Mouse (Mus musculus) naive thymus-derived CD4-positive, alpha-beta T cell, adult 2 months (primary cell): Measurements from ENCODE around the gene Tekt4.

Experiments
- DNase-seq: peaks from one replicate; pipeline ENCODE4 v3.0.0-alpha.2; 2011; ENCODE audit warnings: low read depth

Tekt4 gene

DNA sequence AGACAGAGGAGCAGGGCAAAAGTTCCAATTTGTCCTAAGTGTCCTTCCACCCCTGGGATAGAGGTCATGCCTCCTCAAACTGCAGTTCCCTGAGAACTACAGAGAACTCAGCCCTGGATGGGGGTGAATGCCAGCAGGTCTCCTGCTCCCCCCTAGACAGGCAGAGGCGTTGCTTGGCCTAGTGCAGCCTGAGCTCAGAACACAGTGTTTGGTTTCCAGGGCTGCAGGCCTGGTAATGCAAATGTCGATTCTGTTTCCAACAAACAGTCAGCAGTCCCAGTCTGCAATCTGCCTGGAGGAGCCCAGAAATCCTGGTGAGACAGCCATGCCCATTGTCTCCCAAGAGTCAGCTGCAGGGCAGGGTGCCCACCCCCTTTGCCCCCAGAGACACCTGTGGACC, at the start of gene Tekt4:
Gene Tekt4, plus strand, starts transcription at position 344 of the 400 bp plus-strand sequence.
- DNase-seq, result no peak

DNA sequence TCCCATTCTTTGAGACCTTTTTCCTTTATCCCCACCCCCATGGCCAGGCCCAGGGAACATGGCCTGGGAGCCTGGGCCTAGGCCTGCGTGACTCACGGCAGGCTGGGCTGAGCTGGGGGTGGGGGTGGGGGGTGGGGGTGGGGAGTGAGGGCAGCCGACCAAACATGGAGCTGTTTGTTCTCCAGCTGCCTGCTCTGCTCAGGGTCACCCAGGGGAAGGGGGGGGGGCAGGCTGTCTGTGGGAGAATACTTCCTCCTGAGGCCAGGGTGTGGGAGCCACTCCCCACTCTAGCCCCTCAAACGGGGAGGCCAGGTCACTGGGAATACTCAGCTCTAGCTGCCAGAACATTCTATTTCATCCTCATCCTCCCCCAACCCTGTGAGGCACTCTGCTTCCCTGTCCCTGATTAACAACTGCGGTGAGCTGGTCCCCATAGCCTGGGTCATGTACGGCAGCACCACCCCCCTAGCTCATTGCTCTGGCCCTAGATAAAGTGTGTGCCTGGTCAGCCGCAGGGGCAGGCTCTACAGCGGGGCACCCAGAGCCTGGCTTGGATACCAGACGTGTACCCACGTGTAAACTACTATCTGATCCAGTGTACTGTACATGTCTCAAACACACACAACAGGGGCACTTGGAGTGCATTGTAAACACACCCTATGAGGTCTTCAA, 49.1 kb upstream of the Tekt4 start:
- DNase-seq, result no peak

DNA sequence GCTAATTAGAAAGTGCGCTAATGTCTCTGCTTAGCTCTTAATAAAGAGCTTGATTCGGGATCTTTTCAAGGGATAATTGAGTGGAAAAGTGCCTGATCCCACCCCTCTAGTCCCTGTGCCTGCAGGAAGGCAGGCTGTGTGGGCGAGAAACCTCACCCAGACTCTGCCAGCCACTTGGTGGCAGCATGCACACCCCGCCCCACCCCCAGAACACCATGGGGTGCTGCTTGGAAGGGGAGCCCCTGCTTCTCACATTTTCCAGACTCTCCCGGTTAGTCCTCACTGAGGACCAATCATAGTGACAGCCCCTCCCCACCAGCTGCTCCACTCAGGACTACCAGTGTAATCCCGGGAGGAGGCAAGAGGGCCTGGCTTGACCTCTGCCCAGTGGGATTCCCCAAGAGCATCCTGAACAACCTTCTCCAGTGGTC, 48.4 kb upstream of the Tekt4 start:
- DNase-seq, result no peak

DNA sequence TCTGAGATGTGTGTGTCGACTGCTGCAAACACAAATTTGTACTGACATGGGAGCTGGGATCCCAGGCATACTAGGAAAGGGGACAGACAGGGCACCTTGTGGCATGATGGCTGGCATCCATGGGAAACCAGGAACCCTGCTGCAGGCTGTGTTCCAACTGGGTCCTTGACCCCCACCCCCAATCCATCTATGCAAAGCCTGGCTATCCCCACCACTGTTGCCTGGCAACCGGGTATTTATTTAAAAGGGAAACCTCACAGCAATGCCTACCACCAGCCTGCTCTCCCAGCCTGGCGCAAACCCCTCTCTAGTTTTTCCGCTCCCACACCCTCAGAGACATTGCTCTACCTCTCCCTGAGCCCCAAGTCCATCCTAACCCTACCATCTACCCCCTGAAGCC, 47.1 kb upstream of the Tekt4 start:
- DNase-seq, result no peak

DNA sequence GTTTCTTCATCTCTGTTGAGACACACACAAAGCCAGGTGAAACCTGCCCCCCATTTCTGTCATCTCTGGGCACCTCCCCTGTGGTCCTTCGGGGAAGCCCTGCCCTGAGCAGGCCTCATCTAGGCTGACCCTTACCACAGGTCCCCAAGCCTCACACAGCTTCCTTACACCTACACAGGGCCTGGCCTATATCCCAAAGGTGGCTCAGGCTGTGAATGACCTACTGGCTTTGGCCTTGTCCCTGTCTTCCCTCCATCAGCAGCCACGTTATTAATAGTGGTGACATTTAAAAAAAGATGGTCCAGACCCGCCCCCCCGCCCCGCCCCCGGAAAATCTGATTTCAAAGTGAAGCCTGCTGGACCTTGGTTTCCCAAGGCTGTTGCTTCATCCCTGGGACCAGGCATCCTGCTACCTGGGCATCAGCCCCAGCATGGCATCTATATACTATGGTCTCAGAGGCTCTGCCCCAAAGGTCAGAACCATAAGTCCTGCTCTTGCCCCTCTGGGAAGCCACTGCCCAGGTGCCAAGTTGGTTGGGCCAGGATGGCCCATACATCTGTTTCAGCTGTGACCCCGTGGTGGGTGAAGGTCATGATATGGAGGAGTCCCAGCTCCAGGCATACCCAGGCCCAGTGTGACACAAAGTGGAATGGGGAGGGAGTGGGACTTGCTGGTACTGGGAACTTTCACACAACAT, 46.0 kb upstream of the Tekt4 start:
- DNase-seq, result no peak

DNA sequence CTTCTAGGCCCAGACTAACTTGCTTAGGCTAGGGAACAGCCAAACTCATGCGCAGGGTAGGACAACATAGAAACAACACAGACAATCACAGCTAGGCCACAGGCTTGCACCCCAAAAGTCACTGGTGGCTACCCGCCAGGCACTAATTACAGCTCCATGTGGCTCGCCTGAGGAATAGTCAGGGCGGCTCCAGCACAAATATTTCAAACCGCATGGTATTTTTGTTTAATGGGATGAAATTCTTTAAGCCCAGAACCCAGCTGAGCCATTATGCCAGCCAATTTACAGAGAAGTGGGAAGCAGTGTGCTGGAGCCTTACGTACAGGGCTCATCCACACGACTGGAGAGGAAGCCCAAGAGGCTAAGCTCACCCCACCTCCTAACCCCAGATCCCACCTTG, 44.8 kb upstream of the Tekt4 start:
- no peak for DNase-seq

DNA sequence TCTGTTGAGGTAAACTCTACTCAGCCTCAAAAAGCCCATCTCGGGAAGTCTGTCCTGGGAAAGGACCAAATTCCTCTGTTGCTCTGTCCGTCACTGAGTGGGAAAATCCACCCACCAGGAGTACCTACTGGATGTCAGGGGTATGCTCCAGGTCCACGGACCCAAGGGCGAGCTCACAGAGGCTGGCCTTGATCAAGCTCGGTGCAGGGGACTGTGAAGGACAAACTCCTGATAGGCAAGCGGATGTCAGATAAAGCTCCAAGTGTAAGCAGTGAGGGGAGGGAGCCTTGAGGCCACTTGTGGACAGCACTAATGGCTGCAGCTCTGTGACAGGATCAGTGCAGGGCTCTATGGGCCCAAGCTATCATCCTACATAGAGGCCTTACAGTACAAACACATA, 44.2 kb upstream of the Tekt4 start:
- no peak for DNase-seq

DNA sequence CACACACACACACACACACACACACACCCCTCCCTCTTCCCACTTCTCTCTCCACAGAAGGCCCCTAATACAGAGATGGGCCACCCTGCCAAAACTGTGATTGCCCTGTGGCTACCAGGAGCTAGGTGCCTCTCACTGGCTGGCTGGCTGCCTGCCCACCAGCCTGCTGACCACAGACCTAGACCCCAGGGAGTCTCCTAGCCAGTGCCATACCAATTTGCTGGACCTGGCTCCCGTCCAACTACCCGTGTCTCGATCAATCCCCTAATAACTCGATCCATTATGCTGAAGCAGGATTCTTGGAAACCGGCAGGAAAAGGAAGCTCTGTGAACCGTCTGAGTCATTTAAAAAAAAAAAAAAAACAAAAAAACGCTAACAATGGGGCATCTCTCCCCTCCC, 43.6 kb upstream of the Tekt4 start:
- DNase-seq, result no peak

DNA sequence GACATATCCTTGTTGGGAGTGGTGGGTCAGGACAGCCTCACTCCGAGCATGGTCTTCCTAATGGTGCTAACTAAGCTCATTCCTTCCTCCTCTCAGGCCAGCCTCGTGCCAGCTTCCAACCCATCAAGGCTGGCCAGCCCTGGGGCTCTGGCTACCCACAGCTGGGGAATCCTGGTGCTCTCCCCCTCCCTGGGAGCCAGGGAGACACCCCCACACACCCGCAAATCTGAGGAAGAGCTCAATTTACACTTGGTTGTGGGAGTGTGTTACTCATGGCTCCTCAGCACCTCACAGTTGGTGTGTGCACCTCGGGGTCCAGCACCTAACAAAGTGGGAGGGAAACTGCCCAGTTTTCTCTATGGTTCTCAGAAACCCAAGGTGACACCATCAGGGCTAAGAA, 43.2 kb upstream of the Tekt4 start:
- no peak for DNase-seq

DNA sequence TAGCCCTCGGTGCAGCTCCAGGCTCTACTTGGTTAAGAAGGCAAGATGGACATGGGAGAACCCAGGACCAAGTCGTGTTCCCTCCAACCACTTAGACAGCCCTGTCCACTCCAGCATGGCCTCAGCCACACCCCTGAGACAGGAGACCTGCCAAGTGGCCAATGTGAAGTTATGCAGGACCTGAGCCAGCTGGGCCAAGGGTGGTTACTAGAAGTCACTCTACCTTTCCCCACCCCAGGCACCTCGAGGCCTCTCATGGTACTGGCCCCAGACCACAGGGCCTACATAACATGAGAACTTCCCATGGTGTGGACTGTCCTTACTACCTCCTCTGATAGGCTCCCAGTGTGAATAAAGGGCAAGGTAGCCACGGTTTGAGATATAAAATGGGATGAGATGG, 40.2 kb upstream of the Tekt4 start:
- no peak for DNase-seq

DNA sequence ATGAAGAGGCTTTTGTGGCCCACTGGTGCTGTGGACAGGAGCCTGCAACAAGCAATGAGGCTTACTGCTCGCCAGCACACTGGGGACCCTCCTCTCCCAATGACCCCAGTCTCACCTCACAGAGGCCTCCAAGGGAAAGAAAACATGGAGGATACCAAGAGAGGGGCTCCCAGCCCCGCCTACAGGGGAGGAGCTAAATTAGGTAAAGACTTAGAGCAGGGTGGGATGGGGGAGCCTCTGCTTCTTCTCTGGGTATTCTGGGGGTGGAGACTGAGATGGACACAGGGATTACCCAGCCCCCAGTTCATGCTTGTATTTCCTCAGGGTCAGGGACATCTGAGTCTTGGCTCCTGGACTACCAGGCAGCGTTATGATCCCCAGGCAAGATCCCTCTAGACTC, 39.5 kb upstream of the Tekt4 start:
- no peak for DNase-seq

DNA sequence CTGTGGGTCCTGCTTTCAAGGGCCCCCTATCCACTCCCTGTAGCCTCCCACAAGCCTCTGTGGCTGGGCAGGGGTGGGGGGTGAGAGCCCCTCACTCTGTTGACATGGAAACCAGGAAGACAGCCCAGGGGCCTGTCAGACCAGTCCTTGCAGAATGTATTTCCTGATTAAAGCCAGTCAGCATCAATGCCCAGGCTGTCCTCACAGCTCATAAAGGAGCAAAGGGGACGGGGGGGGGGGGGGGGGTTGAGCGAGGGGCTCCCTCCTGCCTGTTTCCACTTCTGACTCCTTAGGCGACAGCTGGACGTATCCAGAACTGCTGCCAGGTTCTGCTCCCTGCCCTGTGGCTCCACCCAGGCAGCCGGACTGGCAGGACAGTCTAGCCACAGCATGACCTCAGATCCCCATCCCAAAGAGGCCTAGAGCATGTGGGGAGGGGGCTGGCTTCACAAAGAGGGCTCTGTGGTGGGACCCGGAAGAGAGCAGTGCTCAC, 38.9 kb upstream of the Tekt4 start:
- no peak for DNase-seq

DNA sequence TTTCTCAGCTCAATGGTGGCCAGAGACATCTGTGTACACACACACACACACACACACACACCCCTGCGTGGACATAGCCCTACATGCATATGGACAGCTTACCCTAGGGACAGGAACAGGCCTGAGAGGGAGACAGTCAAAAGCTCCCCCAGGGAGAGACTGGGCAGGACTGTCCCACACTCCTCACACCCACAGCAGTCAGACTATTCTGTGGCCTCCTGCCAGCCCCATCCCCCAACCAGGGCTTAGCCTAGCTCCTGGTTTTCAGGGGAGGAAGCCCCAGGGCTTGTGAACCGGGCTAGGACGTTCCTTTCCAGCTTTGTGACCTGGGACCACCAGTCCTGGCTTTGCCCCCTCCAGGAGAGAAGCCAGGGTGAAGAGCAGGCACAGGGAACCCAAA, 38.2 kb upstream of the Tekt4 start:
- DNase-seq, result no peak

DNA sequence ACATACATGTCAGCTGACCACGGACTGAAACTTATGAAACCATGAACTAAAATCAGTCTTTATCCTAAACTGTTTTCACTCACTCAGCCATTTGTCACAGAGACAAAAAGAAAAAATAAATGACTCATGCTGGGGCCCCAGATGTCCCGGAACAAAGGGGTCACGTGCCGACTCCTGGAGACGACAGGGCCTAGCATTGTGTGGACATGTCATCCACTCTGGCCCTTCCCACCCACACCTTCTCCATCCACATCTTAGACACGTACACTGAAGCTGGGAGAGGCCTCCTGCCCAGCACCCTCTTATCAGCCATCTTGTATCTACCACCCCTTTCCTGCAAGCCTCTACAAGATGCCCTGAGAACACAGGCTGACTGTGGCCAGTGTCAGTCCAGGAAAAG, 36.4 kb upstream of the Tekt4 start:
- no peak for DNase-seq

DNA sequence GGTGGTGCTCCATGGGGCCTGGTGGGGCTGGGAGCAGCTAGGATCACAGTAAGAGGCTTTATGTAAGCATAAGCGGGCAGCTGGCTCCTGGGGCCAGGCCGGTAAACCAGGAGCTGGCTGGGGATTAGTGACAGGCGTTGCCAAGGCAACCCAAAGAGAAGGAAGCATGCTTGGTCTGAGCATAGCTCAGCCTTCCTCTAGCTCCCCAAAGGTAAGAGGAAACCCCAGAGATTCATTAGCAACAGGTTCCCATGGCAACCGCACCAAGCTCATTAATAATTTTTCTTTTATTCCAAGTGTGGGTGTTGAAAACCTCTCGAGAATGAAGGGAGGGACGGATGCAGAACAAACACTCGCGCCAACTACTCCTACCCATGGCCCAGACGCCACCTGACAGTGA, 35.5 kb upstream of the Tekt4 start:
- DNase-seq, result no peak

DNA sequence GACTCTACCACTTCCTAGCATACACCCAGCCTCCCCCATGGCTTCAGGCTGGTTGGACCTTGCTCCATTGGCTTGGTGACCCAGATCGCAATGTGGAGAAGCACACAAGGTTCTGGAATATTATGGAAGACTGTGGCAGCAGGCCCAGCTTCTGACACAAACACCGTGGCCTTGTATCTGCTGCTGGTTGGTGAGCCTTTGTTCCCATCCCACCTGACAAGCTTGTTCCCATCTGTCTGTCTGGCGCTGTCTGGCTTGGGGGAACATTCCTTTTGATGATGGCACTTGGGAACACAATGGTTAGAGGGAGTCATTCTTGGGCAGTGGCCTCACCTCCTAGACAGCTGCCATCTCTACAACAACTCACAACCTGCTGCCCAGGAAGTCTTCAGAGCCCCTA, 33.4 kb upstream of the Tekt4 start:
- no peak for DNase-seq

DNA sequence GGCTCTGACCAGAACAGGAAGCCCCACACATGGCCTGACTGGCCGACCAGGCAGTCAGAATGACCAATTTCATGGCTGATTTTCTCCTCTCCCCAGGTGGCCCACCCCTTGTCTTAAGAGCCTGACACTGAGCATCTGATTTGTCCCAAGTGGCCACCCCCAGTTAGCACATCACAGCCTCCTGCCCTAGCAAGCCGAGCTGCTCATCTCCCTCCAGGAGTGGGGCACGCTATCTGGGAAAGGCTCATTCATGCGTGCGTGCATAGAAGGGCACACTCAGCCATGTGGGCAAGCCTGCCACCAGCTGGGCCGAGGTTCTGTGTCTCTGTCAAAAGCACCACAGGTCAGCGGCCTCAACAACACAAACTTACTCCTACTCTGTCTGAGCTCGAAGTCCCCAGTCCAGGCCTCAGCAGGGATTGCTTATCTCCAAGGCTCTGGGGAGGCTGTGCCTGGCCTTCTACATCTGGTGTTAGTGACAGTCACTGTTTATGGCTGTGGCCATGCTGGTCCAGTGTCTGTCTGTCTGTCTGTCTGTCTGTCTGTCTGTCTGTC, 29.8 kb upstream of the Tekt4 start:
- no peak for DNase-seq

DNA sequence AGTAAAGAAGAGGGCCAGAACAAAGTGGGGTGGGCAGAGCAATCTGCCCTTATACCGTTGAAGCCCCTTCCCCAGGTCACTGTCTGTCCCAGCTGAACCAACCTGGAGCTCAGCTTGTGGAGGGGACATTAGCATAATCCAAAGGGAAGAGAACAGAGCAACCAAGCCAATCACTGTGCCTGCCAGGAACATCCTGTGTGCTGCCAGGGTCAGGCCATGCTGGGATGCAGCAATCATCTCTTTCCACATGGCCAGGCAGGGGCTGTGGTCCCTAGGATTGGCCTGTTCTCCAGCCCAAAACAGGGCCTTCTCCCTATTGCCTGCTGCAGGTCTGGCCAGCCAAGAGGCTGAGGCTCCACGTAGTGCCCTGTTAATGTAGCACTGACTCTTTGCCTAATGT, 28.4 kb upstream of the Tekt4 start:
- no peak for DNase-seq

DNA sequence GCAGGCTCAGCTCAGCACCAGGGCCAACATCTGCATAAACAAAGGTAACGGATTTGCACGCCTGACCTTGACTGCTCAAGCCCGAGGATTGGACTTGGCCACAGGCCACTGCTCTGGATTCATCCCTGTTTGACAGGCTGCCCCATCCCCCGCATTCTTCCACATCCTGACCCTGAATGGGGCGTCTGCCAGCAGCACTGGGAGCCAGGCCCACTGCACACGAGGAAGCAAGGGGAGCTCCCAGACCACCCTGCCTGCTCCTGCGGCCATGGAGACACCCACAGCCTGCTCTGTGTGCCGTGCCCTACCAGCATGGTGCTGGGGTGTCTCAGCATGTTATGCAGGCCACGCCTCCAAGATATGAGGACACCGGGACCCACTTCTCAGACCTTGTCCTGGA, 27.0 kb upstream of the Tekt4 start:
- DNase-seq, result no peak

DNA sequence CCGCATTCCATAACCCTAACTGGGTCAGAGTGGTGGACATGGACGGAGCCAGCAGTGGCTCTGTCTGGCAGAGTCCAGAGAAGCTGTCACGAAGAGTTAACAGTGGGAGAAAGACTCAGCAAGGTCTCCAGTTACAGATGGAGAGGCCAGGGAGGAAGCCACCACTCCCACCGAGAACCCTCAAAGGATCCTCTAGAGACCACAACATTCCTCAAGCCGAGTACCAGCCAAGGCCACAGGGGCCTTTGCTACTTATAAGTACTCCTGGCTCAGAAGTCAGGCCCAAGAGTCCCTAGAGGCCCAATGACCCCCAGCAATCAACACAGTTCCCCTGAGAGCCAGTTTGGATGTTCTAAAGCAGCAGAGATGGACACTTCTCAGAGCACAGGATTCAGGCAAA, 25.2 kb upstream of the Tekt4 start:
- no peak for DNase-seq

DNA sequence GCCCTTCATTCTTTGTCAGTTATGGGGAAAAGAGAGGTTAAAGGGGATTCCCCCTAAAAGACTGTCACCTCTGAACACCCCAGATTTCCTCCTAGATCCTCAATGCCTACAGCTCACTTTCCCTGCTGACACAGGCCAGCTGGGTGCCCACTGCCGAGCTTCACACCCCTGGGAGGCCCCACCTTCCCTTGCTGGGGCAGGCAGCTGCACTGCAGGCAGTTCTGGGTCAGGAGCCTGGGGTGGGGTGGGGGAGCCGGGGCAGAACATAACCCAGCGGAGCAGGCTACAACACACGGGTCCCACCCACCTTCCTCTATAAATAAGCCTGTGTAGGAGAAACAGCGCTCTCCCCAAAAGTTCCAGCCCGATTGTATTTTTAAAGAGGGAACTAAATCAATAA, 24.5 kb upstream of the Tekt4 start:
- no peak for DNase-seq

DNA sequence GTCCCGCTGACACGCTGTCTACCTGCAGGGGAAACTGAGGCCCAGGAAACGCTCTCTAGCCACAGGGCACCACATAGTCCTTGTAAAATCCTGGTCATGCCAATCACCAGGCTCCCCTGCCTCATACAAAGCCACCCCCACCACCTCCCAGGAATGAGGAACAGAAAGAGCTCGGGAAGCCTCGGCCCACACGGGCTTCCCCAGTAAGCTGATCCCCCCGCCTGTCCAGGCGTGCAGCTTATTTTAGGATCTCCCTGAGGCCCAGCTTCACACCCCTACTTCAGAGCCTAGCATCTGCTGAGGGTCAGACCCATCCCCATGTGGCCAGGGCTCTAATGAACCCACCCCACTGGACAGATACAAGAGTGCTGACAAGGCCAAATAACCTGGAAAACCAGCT, 23.9 kb upstream of the Tekt4 start:
- DNase-seq, result no peak

DNA sequence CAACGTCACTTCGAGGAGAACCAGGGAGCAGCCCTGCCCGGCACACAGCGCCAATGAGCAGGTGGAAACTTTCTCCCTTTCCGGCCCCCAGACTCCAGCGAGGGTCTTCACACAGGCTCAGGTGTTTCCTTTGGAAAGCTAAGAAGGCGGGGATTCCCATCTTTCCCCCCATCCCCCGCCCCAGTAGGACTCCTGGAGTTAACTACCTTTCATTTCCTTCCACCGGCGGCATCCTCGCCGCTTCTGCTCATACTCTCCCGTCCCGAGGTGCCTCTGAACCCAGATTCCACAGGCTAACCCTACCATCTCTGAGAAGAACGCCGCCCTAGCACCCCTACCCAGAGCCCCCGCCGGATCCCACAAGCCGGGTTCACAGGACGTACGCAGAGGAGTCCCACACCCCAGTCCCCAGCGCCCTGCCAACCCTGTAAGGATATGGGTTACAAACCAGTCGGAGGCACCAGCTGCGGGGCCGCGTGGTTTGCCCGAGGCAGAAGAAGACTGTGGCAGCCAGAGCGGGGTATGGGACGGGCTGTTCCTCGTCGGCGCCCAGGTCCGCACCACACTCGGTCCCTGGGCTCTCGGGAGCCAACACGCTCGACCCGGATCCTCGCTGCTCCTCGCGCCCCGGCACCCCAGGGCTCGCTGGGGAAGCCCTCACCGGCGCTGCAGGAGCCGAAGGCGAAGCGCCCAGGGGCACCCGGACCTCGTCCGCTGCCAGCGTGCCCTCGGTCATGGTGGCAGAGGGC, 21.8 kb upstream of the Tekt4 start:
- no peak for DNase-seq
